In the genomic region with DNA sequence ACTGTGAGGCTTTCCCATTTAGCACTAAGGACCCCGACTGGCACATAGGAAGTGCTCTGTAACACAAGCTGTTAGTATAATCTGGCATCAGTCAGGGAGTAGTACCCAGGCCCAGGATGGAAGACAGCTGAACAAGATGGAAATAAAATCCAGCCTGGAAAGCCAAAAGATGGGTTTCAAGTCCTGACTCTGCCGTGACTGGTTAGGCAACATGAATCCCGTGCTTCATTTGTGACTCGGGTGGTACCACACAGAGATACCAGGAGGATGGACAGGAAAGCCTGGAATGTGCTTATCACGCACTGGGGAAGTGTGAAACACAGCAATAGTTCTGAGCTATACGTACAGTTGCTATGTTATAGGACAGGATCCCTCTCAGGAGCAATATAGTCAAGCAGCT, we compare ENCODE assay signal across 12 mouse cellular contexts. TPM values are rescaled to one million over a fixed set of nuclear protein-coding genes. Genes with fewer than 3 reads are reported as not detected.
DNase-seq lines count a peak whose midpoint lies in the region; ATAC-seq and TF ChIP-seq lines count a peak whose summit lies in the region.
"Had no signal": no experiment of that assay in that cellular context is flagged by ENCODE, and none has a peak within 500 bp of the region (broad histone marks: within the 10 kb centered on the region; RNA-seq: fewer than 3 reads in every experiment).

No protein-coding gene starts in this region.

- no peak for ATAC-seq in hindbrain, embryonic 12.5 days (ENCODE audit: low FRiP score)
- ATAC-seq in hindbrain, embryonic 11.5 days (ENCODE audit: low FRiP score): no peak
- ATAC-seq in intestine, embryonic 16.5 days: no peak

- H3K9me3 ChIP-seq in hindbrain, embryonic 12.5 days (replicated peaks): no peaks in the 10 kb centered on the region
- no peaks in the 10 kb centered on the region for H3K9me3 ChIP-seq in hindbrain, embryonic 11.5 days (ENCODE audit: control insufficient read depth, low read length)
- no peaks in the 10 kb centered on the region for H3K9me3 ChIP-seq in E14TG2a.4 (ENCODE audit: low read length)
- no peaks in the 10 kb centered on the region for H3K9me3 ChIP-seq in ES-Bruce4 (replicated peaks; ENCODE audit: control insufficient read depth, insufficient read depth, low read length, poor library complexity, severe bottlenecking)
- H3K9me3 ChIP-seq in intestine, embryonic 16.5 days (ENCODE audit: control insufficient read depth, low read length): no peaks in the 10 kb centered on the region

- no peak overlapping the region for H3K4me2 ChIP-seq in hindbrain, embryonic 12.5 days (replicated peaks)
- no peak overlapping the region for H3K4me2 ChIP-seq in hindbrain, embryonic 11.5 days (replicated peaks; ENCODE audit: low read depth, low read length)
- H3K4me2 ChIP-seq in intestine, embryonic 16.5 days (ENCODE audit: low read depth, low read length): peak overlapping the region; percentile 47

- peaks cover 41% of the 10 kb centered on the region for H3K4me1 ChIP-seq in hindbrain, embryonic 12.5 days
- peaks cover 19% of the 10 kb centered on the region for H3K4me1 ChIP-seq in hindbrain, embryonic 11.5 days (replicated peaks; ENCODE audit: control insufficient read depth, insufficient read depth, low read length)
- peaks cover 84% of the 10 kb centered on the region for H3K4me1 ChIP-seq in E14TG2a.4 (replicated peaks; ENCODE audit: low read depth, low read length)
- H3K4me1 ChIP-seq in ES-Bruce4 (ENCODE audit: control insufficient read depth, insufficient read depth, low read length): peaks cover 8% of the 10 kb centered on the region
- peaks cover 58% of the 10 kb centered on the region for H3K4me1 ChIP-seq in intestine, embryonic 16.5 days (ENCODE audit: control insufficient read depth, insufficient read depth, low read length)

- TF ChIP-seq POLR2A in ES-Bruce4 (IDR thresholded peaks at IDR 0.05; ENCODE audit: insufficient read depth, low read length): no peak

- no peak for DNase-seq in hindbrain, embryonic 11.5 days (ENCODE audit: low spot score)
- DNase-seq in testis, postnatal 10 days (ENCODE audit: low spot score): no peak
- DNase-seq in B cell, adult 2 months: no peak
- DNase-seq: cerebellum, postnatal 14 days had no signal

- WGBS in hindbrain, embryonic 12.5 days: 66% methylated on average over 6 of the region's 6 CpGs
- WGBS in hindbrain, embryonic 11.5 days: 68% methylated on average over 6 of the region's 6 CpGs
- 48% methylated on average over 6 of the region's 6 CpGs for WGBS in intestine, embryonic 16.5 days

- H3K27ac ChIP-seq in hindbrain, embryonic 12.5 days: 0 out of 2 replicates have a peak overlapping the region, but pooled peaks have one; percentile 52
- no peak overlapping the region for H3K27ac ChIP-seq in hindbrain, embryonic 11.5 days (ENCODE audit: low read depth, low read length)
- H3K27ac ChIP-seq in ES-Bruce4 (ENCODE audit: insufficient read depth, low read length): peak overlapping the region; percentile 24
- H3K27ac ChIP-seq in intestine, embryonic 16.5 days (ENCODE audit: low read length): peak overlapping the region; percentile 53

- no peak for TF ChIP-seq EP300 in ES-Bruce4 (IDR thresholded peaks at IDR 0.05; ENCODE audit: insufficient read depth, low read depth, low read length)

- TF ChIP-seq CTCF in E14TG2a.4 (conservative IDR thresholded peaks at IDR 0.05; ENCODE audit: low read length): no peak
- TF ChIP-seq CTCF in ES-Bruce4 (IDR thresholded peaks at IDR 0.05; ENCODE audit: low read depth, low read length): no peak

- H3K9ac ChIP-seq in hindbrain, embryonic 12.5 days: no peak overlapping the region
- no peak overlapping the region for H3K9ac ChIP-seq in hindbrain, embryonic 11.5 days (ENCODE audit: low read depth, low read length)
- H3K9ac ChIP-seq in ES-Bruce4 (ENCODE audit: low read depth, poor library complexity, severe bottlenecking): 0 out of 2 replicates have a peak overlapping the region, but pooled peaks have one; percentile 10
- H3K9ac ChIP-seq in intestine, embryonic 16.5 days (ENCODE audit: low read depth, low read length): peak overlapping the region; percentile 37; the same call in 1 of the 2 replicates

- H3K27me3 ChIP-seq in hindbrain, embryonic 12.5 days: no peaks in the 10 kb centered on the region; the same call in none of the 2 replicates
- no peaks in the 10 kb centered on the region for H3K27me3 ChIP-seq in hindbrain, embryonic 11.5 days (ENCODE audit: control insufficient read depth, insufficient read depth, low read length)
- H3K27me3 ChIP-seq in E14TG2a.4 (ENCODE audit: insufficient read depth, low read length): peaks cover 18% of the 10 kb centered on the region; the same call in 1 of the 2 replicates
- no peaks in the 10 kb centered on the region for H3K27me3 ChIP-seq in ES-Bruce4 (ENCODE audit: control insufficient read depth, insufficient read depth, low read length, poor library complexity, severe bottlenecking)
- H3K27me3 ChIP-seq in intestine, embryonic 16.5 days (replicated peaks; ENCODE audit: control insufficient read depth, insufficient read depth, low read length): no peaks in the 10 kb centered on the region

- H3K36me3 ChIP-seq in hindbrain, embryonic 12.5 days: no peaks in the 10 kb centered on the region
- H3K36me3 ChIP-seq in hindbrain, embryonic 11.5 days (ENCODE audit: control insufficient read depth, insufficient read depth, low read length): no peaks in the 10 kb centered on the region
- no peaks in the 10 kb centered on the region for H3K36me3 ChIP-seq in E14TG2a.4 (ENCODE audit: insufficient read depth, low read length)
- H3K36me3 ChIP-seq in ES-Bruce4 (ENCODE audit: control insufficient read depth, insufficient read depth, low read length, poor library complexity, severe bottlenecking): no peaks in the 10 kb centered on the region
- H3K36me3 ChIP-seq in intestine, embryonic 16.5 days (ENCODE audit: control insufficient read depth, insufficient read depth, low read length): peaks cover 5% of the 10 kb centered on the region

- H3K4me3 ChIP-seq in hindbrain, embryonic 12.5 days: no peak overlapping the region
- no peak overlapping the region for H3K4me3 ChIP-seq in hindbrain, embryonic 11.5 days (ENCODE audit: low read depth, low read length)
- H3K4me3 ChIP-seq in E14TG2a.4 (replicated peaks; ENCODE audit: low read length) (0 out of 2 replicates have a peak overlapping the region, but pooled peaks have one; percentile 45), ES-Bruce4 (ENCODE audit: low read depth, low read length) (peak overlapping the region; percentile 44; the same call in 1 of the 2 replicates)
- H3K4me3 ChIP-seq in intestine, embryonic 16.5 days (ENCODE audit: low read length): 0 out of 2 replicates have a peak overlapping the region, but pooled peaks have one; percentile 9

RNA-seq across cellular contexts. Expression of a gene that starts 12.3 kb away (rescaled TPM):
- polyA plus RNA-seq in hindbrain, embryonic 12.5 days (2016; fragmentation: Nextera tagmentation; extraction: Ambion mirVana): 11.6 TPM in 2 replicates
- 4.8 and 5.5 TPM in 2 replicates for polyA plus RNA-seq in hindbrain, embryonic 11.5 days (2014; fragmentation: Nextera tagmentation; extraction: Ambion mirVana)
- 2.7 and 2.9 TPM in 2 replicates for polyA plus RNA-seq in ES-Bruce4 (2011; ENCODE audit: insufficient read depth, insufficient read length, low read depth, missing spikeins)
- polyA plus RNA-seq in intestine, embryonic 16.5 days (2015; fragmentation: Nextera tagmentation; extraction: Ambion mirVana): 31.2 and 31.9 TPM in 2 replicates

RNA-seq across cellular contexts. Expression of a gene that starts 25.0 kb away (rescaled TPM):
- polyA plus RNA-seq in hindbrain, embryonic 12.5 days (2016; fragmentation: Nextera tagmentation; extraction: Ambion mirVana): not detected in 2 replicates
- not detected in 2 replicates for polyA plus RNA-seq in hindbrain, embryonic 11.5 days (2014; fragmentation: Nextera tagmentation; extraction: Ambion mirVana)
- polyA plus RNA-seq in ES-Bruce4 (2011; ENCODE audit: insufficient read depth, insufficient read length, low read depth, missing spikeins): not detected in 2 replicates
- not detected in 2 replicates for polyA plus RNA-seq in intestine, embryonic 16.5 days (2015; fragmentation: Nextera tagmentation; extraction: Ambion mirVana)
- polyA plus RNA-seq: limb, embryonic 11.5 days; neural tube, embryonic 14.5 days; spleen, adult 2 months; urinary bladder, adult 2 months had no signal

RNA-seq across cellular contexts. Expression of a gene that starts 33.3 kb away (rescaled TPM):
- 12.2 and 15.5 TPM in 2 replicates for polyA plus RNA-seq in hindbrain, embryonic 12.5 days (2016; fragmentation: Nextera tagmentation; extraction: Ambion mirVana)
- polyA plus RNA-seq in hindbrain, embryonic 11.5 days (2014; fragmentation: Nextera tagmentation; extraction: Ambion mirVana): 16.2 and 17.1 TPM in 2 replicates
- 27.7 and 27.8 TPM in 2 replicates for polyA plus RNA-seq in ES-Bruce4 (2011; ENCODE audit: insufficient read depth, insufficient read length, low read depth, missing spikeins)
- polyA plus RNA-seq in intestine, embryonic 16.5 days (2015; fragmentation: Nextera tagmentation; extraction: Ambion mirVana): 10.4 and 11.0 TPM in 2 replicates

Comparison
In these comparisons a context has a peak if more than half of its experiments do, and no peak if none do; other contexts are left out.
1. H3K4me3 ChIP-seq: peak in E14TG2a.4 (single experiment), ES-Bruce4 (single experiment) and intestine, embryonic 16.5 days (single experiment); none in hindbrain, embryonic 12.5 days (single experiment) and hindbrain, embryonic 11.5 days (single experiment).
2. H3K9ac ChIP-seq: peak in ES-Bruce4 (single experiment) and intestine, embryonic 16.5 days (single experiment); none in hindbrain, embryonic 12.5 days (single experiment) and hindbrain, embryonic 11.5 days (single experiment).